Mouse (Mus musculus) ovary, postnatal 36 days (tissue): Measurements from ENCODE around the gene Plekha5.
A peak's percentile ranks its signal among the peaks of the same experiment; 100 is the strongest.
"Not testable (repeated sequence)": the region's sequence is repeated elsewhere in the genome, so short reads cannot be mapped to it uniquely, and the experiment has no call there.

Source experiments
- DNase-seq: peaks from one replicate; pipeline ENCODE4 v3.0.0; 2022; ENCODE audit warnings: low spot score, mixed read lengths

The Plekha5 gene

GRCm38 (mm10) chr6:140577822-140578170 is 153.9 kb downstream of the Plekha5 start:
- no peak for DNase-seq

- not testable (repeated sequence) for DNase-seq
Measured at GRCm38 (mm10) chr6:140578985-140579384, 155.1 kb downstream of the Plekha5 start.

GRCm38 (mm10) chr6:140580170-140580569 is 156.3 kb downstream of the Plekha5 start:
- no peak for DNase-seq

GRCm38 (mm10) chr6:140586714-140587259 is 162.9 kb downstream of the Plekha5 start:
- DNase-seq: no peak

- no peak for DNase-seq
Measured at GRCm38 (mm10) chr6:140591331-140591730, 167.5 kb downstream of the Plekha5 start.

- DNase-seq: no peak
Measured at GRCm38 (mm10) chr6:140592713-140593112, 168.9 kb downstream of the Plekha5 start.

GRCm38 (mm10) chr6:140593420-140594170 is 169.7 kb downstream of the Plekha5 start:
- peak; percentile 48 for DNase-seq

- not testable (repeated sequence) for DNase-seq
Measured at GRCm38 (mm10) chr6:140595551-140595950, 171.7 kb downstream of the Plekha5 start.

GRCm38 (mm10) chr6:140597381-140598329 is 173.8 kb downstream of the Plekha5 start:
- no peak for DNase-seq

GRCm38 (mm10) chr6:140598516-140598915 is 174.7 kb downstream of the Plekha5 start:
- DNase-seq: no peak

GRCm38 (mm10) chr6:140599337-140599736 is 175.5 kb downstream of the Plekha5 start:
- no peak for DNase-seq

- not testable (repeated sequence) for DNase-seq
Measured at GRCm38 (mm10) chr6:140600671-140601070, 176.8 kb downstream of the Plekha5 start.

- no peak for DNase-seq
Measured at GRCm38 (mm10) chr6:140601175-140601574, 177.3 kb downstream of the Plekha5 start.

- no peak for DNase-seq
Measured at GRCm38 (mm10) chr6:140603228-140603944, 179.5 kb downstream of the Plekha5 start.

GRCm38 (mm10) chr6:140605173-140605572 is 181.3 kb downstream of the Plekha5 start:
- DNase-seq: not testable (repeated sequence)

- DNase-seq: no peak
Measured at GRCm38 (mm10) chr6:140605732-140606131, 181.9 kb downstream of the Plekha5 start.

GRCm38 (mm10) chr6:140606534-140606933 is 182.7 kb downstream of the Plekha5 start:
- no peak for DNase-seq

GRCm38 (mm10) chr6:140608666-140609065 is 184.8 kb downstream of the Plekha5 start:
- DNase-seq: no peak

- no peak for DNase-seq
Measured at GRCm38 (mm10) chr6:140609533-140609932, 185.7 kb downstream of the Plekha5 start.

GRCm38 (mm10) chr6:140610117-140610516 is 186.3 kb downstream of the Plekha5 start:
- no peak for DNase-seq

GRCm38 (mm10) chr6:140611282-140611681 is 187.4 kb downstream of the Plekha5 start:
- no peak for DNase-seq
